Mouse (Mus musculus) cerebellum, postnatal 14 days (tissue): ENCODE data around the gene Slc6a11.
A peak's percentile ranks its signal among the peaks of the same experiment; 100 is the strongest.

Experiments
- DNase-seq, 2 experiments: peaks; one replicate each; pipeline ENCODE4 v3.0.0; 2021; ENCODE audit warnings: mixed read lengths in 2 of 2

Gene Slc6a11

GRCm38 (mm10) chr6:114182366-114183179 lies 51.5 kb downstream of the Slc6a11 start:
- DNase-seq: no peak

- no peak for DNase-seq
These were observed 56.1 kb downstream of the Slc6a11 start for GRCm38 (mm10) chr6:114187121-114187520.

DNA sequence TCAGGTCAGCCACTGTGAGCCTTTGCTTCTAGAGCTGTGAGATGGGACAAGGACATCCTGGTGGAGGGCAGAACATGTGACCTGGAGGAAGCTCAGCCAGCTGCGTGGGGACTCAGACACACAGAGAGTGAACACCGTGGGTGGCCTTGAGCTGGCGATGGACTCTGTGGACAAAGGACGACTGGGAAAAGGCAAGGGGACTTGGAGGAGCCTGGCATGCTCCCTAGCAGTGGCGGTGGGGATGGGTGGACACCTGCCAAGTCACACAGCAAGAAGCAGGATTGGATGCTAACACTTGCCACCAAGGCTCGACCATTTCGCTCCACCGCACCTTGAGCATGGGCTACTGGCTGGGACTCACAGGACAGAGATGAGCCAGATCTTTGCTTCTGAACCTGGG lies 57.8 kb downstream of the Slc6a11 start:
- peak; percentile 52 to 63 for DNase-seq

- peak in 1 of 2 experiments; percentile 20 for DNase-seq
These were observed 65.0 kb downstream of the Slc6a11 start for GRCm38 (mm10) chr6:114195998-114196397.

DNA sequence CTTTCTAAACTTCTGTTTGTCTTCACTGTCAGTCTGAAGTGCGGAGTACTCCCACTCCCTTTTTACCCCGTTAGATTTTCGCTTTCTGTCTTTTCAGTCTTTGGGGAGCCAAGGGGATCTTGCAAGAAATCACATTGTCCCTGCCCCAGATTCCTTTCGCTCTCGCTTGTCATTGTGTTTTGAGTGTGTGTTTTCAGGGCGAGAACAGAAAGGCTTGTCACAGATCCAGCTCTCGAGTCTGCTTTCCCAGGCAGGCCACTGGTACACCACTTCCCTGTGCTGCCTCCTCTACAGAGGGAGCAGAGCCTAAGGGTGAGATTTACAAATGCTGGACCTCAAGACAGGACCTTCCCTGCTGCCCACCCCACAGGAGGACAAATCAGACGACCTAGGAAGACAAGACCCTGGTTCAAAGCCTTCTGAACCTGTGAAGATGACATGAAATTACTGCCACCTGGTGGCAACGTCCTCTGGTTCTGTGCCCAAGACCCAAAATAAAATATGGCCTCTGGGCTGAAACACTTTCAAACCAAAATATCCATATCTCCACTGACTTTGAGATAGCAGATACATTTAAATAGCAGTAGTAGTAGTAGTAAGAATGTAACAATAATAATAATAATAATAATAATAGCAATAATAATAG lies 68.3 kb downstream of the Slc6a11 start:
- peak; percentile 62 to 73 for DNase-seq

DNA sequence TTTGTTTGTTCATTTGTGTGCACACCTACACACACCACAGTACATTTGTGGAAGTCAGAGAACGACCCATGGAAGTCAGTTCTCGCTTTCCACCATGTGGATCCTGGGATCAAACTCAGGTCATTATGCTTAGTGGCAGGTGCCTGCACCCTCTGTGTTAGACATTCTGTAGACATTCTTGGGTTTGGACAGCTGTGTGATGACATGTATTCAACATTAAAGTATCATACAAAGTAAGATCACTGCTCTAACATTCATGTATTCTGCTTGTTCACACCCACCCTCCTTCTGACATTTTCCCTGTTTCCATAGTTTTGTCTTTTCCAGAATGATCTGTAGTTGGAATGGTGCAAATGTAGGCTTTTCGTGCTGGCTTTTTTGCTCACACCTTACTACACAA lies 73.5 kb downstream of the Slc6a11 start:
- no peak for DNase-seq

DNA sequence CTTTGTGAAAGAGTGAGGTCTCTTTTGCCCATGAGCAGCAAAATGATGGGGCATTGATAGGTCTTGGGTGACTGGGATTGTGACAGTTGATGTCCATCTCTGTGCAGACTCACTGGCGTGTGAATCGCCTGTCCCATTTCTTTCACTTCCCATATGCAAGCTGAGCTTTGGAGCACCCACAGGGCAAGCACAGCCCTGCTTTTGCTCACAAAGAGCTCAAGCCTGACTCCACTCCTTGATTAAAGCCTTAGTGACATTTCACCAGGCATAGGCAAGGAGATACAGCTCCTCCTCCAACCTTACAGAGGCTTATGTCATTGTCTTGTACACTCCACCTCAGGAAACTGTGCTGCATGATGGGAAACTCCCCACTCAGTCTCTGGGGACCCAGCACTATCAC lies 77.3 kb downstream of the Slc6a11 start:
- no peak for DNase-seq

DNA sequence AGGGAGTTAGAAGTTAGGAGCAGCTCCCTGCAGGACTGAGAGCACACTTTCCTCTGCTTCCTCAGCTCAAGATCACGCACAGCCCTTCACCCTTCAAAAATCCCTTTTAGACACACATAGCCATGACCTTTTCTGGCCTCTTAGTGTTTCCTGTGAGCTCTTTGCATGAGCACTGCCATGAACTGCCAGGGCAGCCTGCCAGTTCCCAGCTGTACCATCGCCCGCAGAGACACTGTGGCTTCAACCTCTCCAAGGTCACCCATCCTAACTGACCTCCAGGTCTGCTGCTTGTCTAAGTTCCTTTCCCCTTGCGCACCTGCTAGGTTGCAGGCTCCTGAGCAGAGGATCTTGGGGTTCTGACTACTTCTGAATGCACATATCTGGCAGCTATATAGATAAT lies 83.4 kb downstream of the Slc6a11 start:
- DNase-seq: no peak

GRCm38 (mm10) chr6:114216741-114217414 lies 85.8 kb downstream of the Slc6a11 start:
- DNase-seq: peak; percentile 25 to 27

DNA sequence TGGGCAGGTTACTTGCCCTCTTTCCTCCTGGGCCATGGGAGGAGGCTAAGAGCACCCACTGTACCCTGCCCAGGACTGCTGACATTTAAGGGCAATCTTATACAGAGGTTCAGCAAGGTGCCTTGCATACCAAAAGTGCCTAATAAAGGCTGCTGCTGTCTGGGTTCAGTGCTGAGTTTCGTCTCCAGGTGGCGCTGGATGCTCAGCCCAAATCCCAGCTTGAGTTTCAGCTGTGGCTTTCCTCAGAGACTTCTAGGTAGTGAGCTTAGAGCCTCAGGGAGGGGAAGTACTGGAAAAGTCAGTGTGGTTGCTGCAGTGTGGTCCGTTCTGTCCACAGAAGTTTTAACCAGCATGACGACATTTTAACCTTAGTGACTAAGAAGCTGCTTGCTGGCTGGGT lies 93.4 kb downstream of the Slc6a11 start:
- DNase-seq: peak; percentile 56 to 68

GRCm38 (mm10) chr6:114227378-114227777 lies 96.3 kb downstream of the Slc6a11 start:
- DNase-seq: no peak

GRCm38 (mm10) chr6:114228196-114228595 lies 97.2 kb downstream of the Slc6a11 start:
- no peak for DNase-seq

DNA sequence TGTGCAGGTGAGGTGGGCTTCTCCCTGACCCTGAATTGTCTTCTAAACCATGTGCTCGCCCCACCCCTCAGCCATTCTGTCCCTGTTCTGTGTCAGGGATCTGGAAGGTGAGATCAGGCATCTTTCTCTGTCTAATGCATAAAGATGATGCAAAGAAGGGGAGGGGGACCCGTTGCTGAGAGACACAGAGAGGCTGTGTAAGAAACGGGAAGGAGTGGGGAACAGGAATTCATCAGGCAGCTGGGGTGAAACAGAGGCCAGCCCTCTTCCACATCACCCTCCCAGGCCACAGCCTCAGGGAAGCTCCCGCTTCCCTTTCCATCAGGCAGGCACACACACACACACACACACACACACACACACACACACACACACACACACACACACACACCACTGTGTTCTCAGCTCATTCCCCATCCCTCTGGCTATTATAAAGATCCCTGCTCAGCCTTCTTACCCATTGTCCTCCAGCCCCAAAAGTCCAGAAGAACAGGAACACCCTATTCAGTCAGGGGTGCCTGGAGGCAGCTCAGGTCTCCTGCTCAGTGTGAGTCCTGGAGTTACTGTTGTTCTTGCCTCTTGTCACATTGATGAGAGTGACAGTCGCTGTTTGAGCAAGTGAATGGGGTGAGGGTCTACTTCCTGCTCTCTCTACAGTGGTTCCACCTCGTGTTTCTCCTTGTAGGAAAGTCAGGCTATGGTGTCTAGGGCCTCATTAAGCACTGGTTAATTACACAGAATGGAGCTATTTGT lies 108.0 kb downstream of the Slc6a11 start:
- no peak for DNase-seq

DNA sequence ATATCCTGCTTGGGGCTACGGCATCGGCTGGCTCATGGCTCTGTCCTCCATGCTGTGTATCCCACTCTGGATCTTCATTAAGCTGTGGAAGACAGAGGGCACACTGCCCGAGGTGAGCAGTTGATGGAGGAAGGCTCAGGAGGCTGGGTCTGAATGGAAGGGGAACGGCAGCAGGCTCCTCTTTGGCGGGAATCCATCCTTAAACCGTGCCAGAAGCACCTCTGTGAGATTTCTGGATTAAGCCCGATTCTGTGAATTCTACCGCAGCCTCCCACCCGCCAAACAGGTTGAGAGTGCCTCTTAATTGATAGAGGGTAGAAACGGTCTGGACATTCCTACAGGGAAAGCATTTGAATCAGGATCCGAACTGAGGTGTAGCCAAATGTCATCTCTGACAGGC lies 114.6 kb downstream of the Slc6a11 start:
- DNase-seq: peak; percentile 64 to 74

DNA sequence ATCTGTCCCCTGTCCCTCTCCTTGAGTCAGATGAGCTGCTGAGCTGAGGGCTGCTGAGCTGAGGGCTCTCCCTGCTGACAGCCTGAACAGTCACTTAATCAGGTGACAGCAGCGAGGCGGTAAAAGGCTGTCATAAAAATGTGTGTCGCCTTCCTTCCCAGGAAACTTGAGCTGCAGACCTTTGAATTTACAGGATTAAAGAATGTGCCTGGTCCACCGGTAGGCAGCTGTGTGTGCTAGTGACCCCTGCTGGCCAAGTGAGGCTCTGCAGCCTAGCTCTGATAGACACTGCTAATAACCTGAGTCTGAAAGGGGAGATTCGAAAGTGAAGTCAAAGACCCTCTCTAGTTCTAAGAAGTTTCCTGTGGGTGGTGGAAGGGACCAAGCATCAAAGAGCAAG lies 119.3 kb downstream of the Slc6a11 start:
- peak; percentile 89 to 90 for DNase-seq

DNA sequence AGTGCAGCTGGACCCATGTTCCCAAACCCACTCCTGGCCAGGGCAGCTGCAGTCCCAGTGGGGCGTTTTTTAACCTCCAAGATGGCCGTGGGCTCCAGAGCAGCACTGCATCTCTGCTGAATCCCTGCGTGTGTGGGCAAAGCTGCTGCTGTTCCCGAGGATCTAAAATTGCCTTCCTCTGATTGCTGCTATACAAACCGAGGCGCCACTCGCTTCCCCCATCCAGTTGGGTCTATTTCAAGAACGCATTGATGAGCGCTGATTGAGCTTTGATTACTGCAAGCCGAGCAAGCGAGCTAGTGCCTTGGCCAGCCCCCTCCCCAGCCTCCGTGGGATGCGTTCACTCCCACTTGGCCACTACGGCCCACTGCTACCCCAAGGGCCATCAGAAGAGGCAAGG lies 123.9 kb downstream of the Slc6a11 start:
- no peak for DNase-seq

DNA sequence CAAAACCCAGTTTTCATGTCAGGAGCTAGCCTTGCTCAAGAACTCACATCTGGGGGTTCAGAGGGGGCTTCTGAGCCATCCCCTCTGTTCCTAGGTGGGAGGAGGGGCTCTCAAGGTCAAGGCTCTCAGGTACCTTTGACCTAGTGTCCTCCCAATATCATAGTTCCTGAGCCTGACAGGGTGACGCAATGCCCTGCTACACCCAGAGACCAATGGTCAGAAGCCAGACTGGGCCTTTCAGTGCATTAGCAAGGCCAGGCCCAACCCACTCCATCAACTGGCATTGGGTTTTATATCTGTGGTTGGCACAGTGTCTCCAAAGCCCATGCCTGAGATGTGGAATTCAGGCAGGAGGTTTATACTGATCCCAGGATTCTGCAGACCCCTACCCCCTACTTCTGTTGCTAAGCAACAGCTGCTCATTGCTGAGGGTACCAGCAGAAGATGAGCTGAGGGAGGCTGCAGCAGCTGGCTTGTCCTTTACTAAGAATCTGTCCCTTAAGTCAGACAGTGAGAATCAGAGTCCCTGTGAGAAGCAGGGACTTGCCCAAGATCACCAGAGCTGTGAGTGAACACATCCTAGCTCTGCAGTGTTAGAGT lies 126.8 kb downstream of the Slc6a11 start:
- no peak for DNase-seq

GRCm38 (mm10) chr6:114258661-114259193 lies 127.7 kb downstream of the Slc6a11 start:
- DNase-seq: no peak

DNA sequence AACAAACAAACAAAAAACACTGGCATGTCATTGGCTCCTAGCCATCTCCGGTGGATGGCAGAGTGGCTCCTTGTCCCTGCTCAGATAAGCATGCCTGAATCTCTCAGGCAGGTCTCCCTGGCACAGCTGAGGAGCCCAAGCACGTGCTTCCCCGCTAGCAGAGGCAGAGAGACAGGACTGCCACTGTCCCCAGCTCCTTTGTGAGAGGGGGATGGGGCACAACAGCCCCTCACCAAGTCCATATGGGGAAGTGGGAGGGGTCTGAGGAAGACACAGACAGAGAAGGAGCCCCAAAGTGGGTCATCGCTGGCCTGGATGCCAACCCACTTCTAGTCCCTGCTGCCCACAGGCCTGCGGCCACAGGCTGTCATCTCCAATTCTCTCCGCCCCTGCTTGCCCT lies 130.6 kb downstream of the Slc6a11 start:
- DNase-seq: peak; percentile 69 to 78

DNA sequence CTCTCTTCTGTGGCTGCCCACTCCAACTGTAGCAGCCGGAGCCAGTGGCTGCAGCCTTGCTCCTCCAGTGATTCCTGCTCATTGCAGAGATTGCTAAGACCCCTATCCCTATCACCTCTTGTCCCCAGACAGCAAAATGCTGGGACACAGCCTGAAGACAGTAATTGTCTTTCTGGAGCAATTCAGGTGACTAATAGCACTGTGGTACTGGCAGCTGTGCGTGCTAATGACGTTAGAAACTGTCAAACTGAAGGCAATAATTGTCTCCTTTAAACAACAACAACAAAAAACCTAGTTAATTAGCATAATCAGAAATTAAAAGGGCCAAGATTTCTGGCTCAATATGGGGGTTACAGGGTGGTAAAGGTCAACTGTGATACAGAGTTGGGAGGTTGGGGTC lies 133.0 kb downstream of the Slc6a11 start:
- DNase-seq: no peak

GRCm38 (mm10) chr6:114264426-114264825 lies 133.4 kb downstream of the Slc6a11 start:
- DNase-seq: no peak

- no peak for DNase-seq
These were observed 135.2 kb downstream of the Slc6a11 start for GRCm38 (mm10) chr6:114266273-114266672.
